Mouse (Mus musculus): ENCODE measurements at regions not wholly inside any gene's neighbourhood (a gene's known extent, or its start where the extent isn't known, plus 50 kb on each side); places are given as distances from the start of the nearest gene placed in this dataset.

DNA sequence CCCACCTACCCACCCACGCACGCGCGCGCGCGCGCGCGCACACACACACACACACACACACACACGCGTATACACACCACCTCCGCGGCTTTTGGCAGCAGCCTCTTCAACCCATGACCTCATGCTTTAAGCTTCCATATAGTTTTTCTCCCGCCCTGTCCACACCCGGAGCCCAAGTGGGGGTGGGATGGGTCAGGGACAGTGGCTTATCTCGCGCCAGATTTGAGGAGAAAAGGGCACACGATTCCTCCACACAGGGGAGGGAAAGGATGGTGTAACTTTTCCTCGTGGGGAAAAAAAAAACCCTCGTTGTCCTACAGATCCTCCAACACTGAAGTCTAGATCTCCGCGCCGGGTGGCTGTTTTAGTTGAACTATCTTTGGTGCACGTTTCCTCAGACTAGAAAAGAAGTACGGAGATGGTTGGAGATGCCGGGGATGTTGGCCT is 128.8 kb upstream of the Ubr2 start:
- DNase-seq: peak; percentile 33
- H3K27ac ChIP-seq (ENCODE audit: control insufficient read depth, insufficient read depth, low read length): peak overlapping the region; percentile 36; the same call in 1 of the 2 replicates
- peak overlapping the region; percentile 36 for H3K4me3 ChIP-seq (ENCODE audit: control insufficient read depth, insufficient read depth, low read length)
- peaks cover 24% of the 10 kb centered on the region for H3K4me1 ChIP-seq (replicated peaks; ENCODE audit: control insufficient read depth, insufficient read depth, low read length)
- H3K36me3 ChIP-seq (ENCODE audit: control insufficient read depth, insufficient read depth, low read length): no peaks in the 10 kb centered on the region
- H3K27me3 ChIP-seq (ENCODE audit: control insufficient read depth, insufficient read depth, low read length): no peaks in the 10 kb centered on the region
- 21% methylated on average over 27 of the region's 27 CpGs for WGBS
- TF ChIP-seq POLR2A (IDR thresholded peaks at IDR 0.05; ENCODE audit: control insufficient read depth, extremely low read depth, insufficient read depth, low read length, poor library complexity) (no peak), CTCF (IDR thresholded peaks at IDR 0.05; ENCODE audit: borderline replicate concordance, control insufficient read depth, extremely low read depth, insufficient read depth, low read length, poor library complexity) (no peak)

DNA sequence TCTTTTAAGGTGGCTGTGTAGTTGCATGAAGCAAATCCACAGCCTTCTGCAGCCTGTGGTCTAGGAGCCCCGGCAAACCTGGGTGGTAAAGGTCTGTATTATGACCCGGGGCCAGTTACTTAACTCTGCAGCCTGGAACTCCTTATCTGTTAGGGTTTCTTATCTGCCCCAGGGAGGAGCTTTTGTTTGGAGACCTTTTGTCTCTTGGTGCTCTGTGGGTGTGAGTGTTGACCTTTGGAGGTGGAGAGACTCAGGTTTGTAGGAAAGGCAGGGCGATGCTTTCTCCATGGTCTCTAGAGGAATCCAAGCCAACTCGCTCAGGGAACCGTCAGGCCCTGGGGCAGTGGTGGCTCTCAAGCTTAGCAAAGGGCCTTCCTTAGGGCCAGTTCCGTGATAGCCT is 127.8 kb upstream of the Ubr2 start:
- WGBS: 93% methylated on average over 6 of the region's 6 CpGs
- DNase-seq: no peak
- TF ChIP-seq CTCF (IDR thresholded peaks at IDR 0.05; ENCODE audit: borderline replicate concordance, control insufficient read depth, extremely low read depth, insufficient read depth, low read length, poor library complexity): no peak
- no peak for TF ChIP-seq POLR2A (IDR thresholded peaks at IDR 0.05; ENCODE audit: control insufficient read depth, extremely low read depth, insufficient read depth, low read length, poor library complexity)
- H3K4me1 ChIP-seq (replicated peaks; ENCODE audit: control insufficient read depth, insufficient read depth, low read length): peaks cover 24% of the 10 kb centered on the region
- H3K36me3 ChIP-seq (ENCODE audit: control insufficient read depth, insufficient read depth, low read length): no peaks in the 10 kb centered on the region
- no peak overlapping the region for H3K27ac ChIP-seq (ENCODE audit: control insufficient read depth, insufficient read depth, low read length)
- no peak overlapping the region for H3K4me3 ChIP-seq (ENCODE audit: control insufficient read depth, insufficient read depth, low read length)
- no peaks in the 10 kb centered on the region for H3K27me3 ChIP-seq (ENCODE audit: control insufficient read depth, insufficient read depth, low read length)

DNA sequence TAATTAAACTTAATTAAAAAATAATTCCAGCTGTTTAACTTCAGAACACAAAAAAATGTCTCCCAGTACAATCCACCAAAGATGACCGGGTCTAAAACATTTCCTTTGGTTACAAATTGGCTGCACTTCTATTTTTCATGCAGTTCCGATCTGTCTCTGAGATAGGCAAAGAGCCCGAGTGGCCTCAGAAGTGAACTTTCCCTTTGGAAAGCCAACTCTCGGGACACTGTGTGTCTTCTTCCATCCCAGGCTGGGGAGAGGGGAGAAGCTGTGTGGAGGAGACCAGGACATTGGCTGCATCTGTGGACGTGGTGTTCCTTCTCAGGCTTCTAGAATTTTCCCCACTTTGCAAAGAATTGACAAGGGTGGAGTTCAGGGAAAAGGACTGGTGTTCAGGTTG is 125.0 kb upstream of the Ubr2 start:
- no peaks in the 10 kb centered on the region for H3K27me3 ChIP-seq (ENCODE audit: control insufficient read depth, insufficient read depth, low read length)
- WGBS: 90% methylated on average over 5 of the region's 5 CpGs
- no peak overlapping the region for H3K27ac ChIP-seq (ENCODE audit: control insufficient read depth, insufficient read depth, low read length)
- TF ChIP-seq POLR2A (IDR thresholded peaks at IDR 0.05; ENCODE audit: control insufficient read depth, extremely low read depth, insufficient read depth, low read length, poor library complexity) (no peak), CTCF (IDR thresholded peaks at IDR 0.05; ENCODE audit: borderline replicate concordance, control insufficient read depth, extremely low read depth, insufficient read depth, low read length, poor library complexity) (no peak)
- DNase-seq: no peak
- no peaks in the 10 kb centered on the region for H3K36me3 ChIP-seq (ENCODE audit: control insufficient read depth, insufficient read depth, low read length)
- H3K4me3 ChIP-seq (ENCODE audit: control insufficient read depth, insufficient read depth, low read length): no peak overlapping the region
- H3K4me1 ChIP-seq (replicated peaks; ENCODE audit: control insufficient read depth, insufficient read depth, low read length): peaks cover 12% of the 10 kb centered on the region

DNA sequence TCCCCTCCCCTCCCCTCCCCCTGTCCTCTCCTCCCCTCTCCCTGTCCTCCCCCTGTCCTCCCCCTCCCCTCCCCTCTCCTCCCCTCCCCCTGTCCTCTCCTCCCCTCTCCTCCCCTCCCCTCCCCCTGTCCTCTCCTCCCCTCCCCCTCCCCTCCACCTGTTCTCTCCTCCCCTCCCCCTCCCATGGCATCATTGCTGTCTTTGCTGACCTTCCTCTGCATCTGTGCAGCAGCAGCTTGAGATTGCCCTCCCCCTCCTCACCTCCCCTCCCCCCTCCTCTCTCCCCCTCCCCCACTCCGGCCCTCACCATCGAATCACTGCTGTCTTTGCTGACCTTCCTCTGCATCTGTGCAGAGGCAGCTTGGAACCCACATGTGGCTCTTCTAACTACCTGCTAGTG is 123.4 kb upstream of the Ubr2 start:
- no peaks in the 10 kb centered on the region for H3K27me3 ChIP-seq (ENCODE audit: control insufficient read depth, insufficient read depth, low read length)
- TF ChIP-seq POLR2A (IDR thresholded peaks at IDR 0.05; ENCODE audit: control insufficient read depth, extremely low read depth, insufficient read depth, low read length, poor library complexity) (no peak), CTCF (IDR thresholded peaks at IDR 0.05; ENCODE audit: borderline replicate concordance, control insufficient read depth, extremely low read depth, insufficient read depth, low read length, poor library complexity) (no peak)
- H3K36me3 ChIP-seq (ENCODE audit: control insufficient read depth, insufficient read depth, low read length): no peaks in the 10 kb centered on the region
- WGBS: 96% methylated on average over 2 of the region's 2 CpGs
- no peak overlapping the region for H3K4me3 ChIP-seq (ENCODE audit: control insufficient read depth, insufficient read depth, low read length)
- peaks cover 5% of the 10 kb centered on the region for H3K4me1 ChIP-seq (replicated peaks; ENCODE audit: control insufficient read depth, insufficient read depth, low read length)
- no peak for DNase-seq
- H3K27ac ChIP-seq (ENCODE audit: control insufficient read depth, insufficient read depth, low read length): no peak overlapping the region

DNA sequence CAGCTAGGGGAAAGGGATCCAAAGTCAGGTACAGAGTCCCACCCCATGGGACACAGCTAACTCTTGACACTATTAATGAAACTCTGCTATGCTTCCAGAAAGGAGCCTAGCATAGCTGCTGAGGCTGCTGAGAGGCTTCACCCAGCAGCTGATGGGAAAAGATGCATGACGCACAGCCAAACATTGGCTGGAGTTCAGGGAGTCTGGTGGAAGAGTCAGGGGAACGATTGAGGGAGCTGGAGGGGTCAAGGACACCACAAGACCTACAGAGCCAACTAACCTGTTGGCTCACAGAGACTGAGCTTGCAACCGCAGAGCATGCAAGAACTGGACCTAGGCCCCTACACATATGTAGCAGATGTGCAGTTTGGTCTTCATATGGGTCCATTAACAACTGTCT is 117.2 kb upstream of the Ubr2 start:
- Histone ChIP-seq H3K4me1 (replicated peaks; ENCODE audit: control insufficient read depth, insufficient read depth, low read length) (no peaks in the 10 kb centered on the region), H3K36me3 (ENCODE audit: control insufficient read depth, insufficient read depth, low read length) (no peaks in the 10 kb centered on the region), H3K27ac (ENCODE audit: control insufficient read depth, insufficient read depth, low read length) (no peak overlapping the region), H3K27me3 (ENCODE audit: control insufficient read depth, insufficient read depth, low read length) (no peaks in the 10 kb centered on the region), H3K4me3 (ENCODE audit: control insufficient read depth, insufficient read depth, low read length) (no peak overlapping the region)
- no peak for TF ChIP-seq POLR2A (IDR thresholded peaks at IDR 0.05; ENCODE audit: control insufficient read depth, extremely low read depth, insufficient read depth, low read length, poor library complexity)
- TF ChIP-seq CTCF (IDR thresholded peaks at IDR 0.05; ENCODE audit: borderline replicate concordance, control insufficient read depth, extremely low read depth, insufficient read depth, low read length, poor library complexity): no peak
- WGBS: 90% methylated on average over 3 of the region's 3 CpGs
- no peak for DNase-seq

- no peaks in the 10 kb centered on the region for H3K4me1 ChIP-seq (replicated peaks; ENCODE audit: control insufficient read depth, insufficient read depth, low read length)
- TF ChIP-seq CTCF (IDR thresholded peaks at IDR 0.05; ENCODE audit: borderline replicate concordance, control insufficient read depth, extremely low read depth, insufficient read depth, low read length, poor library complexity) (no peak), POLR2A (IDR thresholded peaks at IDR 0.05; ENCODE audit: control insufficient read depth, extremely low read depth, insufficient read depth, low read length, poor library complexity) (no peak)
- H3K27ac ChIP-seq (ENCODE audit: control insufficient read depth, insufficient read depth, low read length): no peak overlapping the region
- no peak overlapping the region for H3K4me3 ChIP-seq (ENCODE audit: control insufficient read depth, insufficient read depth, low read length)
- H3K36me3 ChIP-seq (ENCODE audit: control insufficient read depth, insufficient read depth, low read length): no peaks in the 10 kb centered on the region
- no peaks in the 10 kb centered on the region for H3K27me3 ChIP-seq (ENCODE audit: control insufficient read depth, insufficient read depth, low read length)
- DNase-seq: no peak
- 94% methylated on average over 18 of the region's 18 CpGs for WGBS
Measured at GRCm38 (mm10) chr17:47123576-47123975, 113.2 kb upstream of the Ubr2 start.

DNA sequence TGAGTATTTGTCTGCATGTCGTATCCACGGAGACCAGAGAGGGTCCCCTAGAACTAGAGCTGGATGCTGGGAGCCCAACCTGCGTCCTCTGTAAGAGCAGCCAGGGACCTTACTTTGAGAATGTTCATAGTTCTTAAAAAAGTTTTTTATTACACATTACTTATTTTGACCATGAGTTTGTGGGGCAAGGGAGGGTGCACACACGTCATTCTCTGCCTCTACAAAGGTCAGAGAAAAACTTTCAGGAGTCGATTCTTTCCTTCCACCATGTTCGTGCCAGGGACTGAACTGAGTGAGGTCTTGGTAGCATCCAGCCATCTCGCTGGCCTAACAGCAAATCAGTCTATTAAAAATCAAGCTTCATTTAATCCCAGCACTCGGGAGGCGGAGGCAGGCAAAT is 111.9 kb upstream of the Ubr2 start:
- H3K36me3 ChIP-seq (ENCODE audit: control insufficient read depth, insufficient read depth, low read length): no peaks in the 10 kb centered on the region
- no peak for DNase-seq
- no peak overlapping the region for H3K4me3 ChIP-seq (ENCODE audit: control insufficient read depth, insufficient read depth, low read length)
- no peak overlapping the region for H3K27ac ChIP-seq (ENCODE audit: control insufficient read depth, insufficient read depth, low read length)
- H3K4me1 ChIP-seq (replicated peaks; ENCODE audit: control insufficient read depth, insufficient read depth, low read length): no peaks in the 10 kb centered on the region
- H3K27me3 ChIP-seq (ENCODE audit: control insufficient read depth, insufficient read depth, low read length): no peaks in the 10 kb centered on the region
- TF ChIP-seq POLR2A (IDR thresholded peaks at IDR 0.05; ENCODE audit: control insufficient read depth, extremely low read depth, insufficient read depth, low read length, poor library complexity) (no peak), CTCF (IDR thresholded peaks at IDR 0.05; ENCODE audit: borderline replicate concordance, control insufficient read depth, extremely low read depth, insufficient read depth, low read length, poor library complexity) (no peak)
- WGBS: 95% methylated on average over 9 of the region's 9 CpGs

Data from thymus, adult 2 months (tissue).